Mouse (Mus musculus) olfactory bulb, adult 2 months (tissue): ENCODE data around the gene Cdh20. TPM values are rescaled to one million over a fixed set of nuclear protein-coding genes. Genes with fewer than 3 reads are reported as not detected.
"Not testable (repeated sequence)": the region's sequence is repeated elsewhere in the genome, so short reads cannot be mapped to it uniquely, and the experiment has no call there.

Experiments
- H3K27ac ChIP-seq: fragments of 200-500 bp; 2 replicates; pipeline ENCODE4 v1.5.1; 2012; ENCODE audit warnings: low read depth, low read length; ENCODE audit not compliant: insufficient read depth
- H3K4me1 ChIP-seq: fragments of 200-500 bp; 2 replicates; pipeline ENCODE4 v1.6.1; 2012; ENCODE audit warnings: low read length; ENCODE audit not compliant: control insufficient read depth, insufficient read depth
- H3K4me3 ChIP-seq: fragments of 200-500 bp; 2 replicates; pipeline ENCODE4 v1.5.1; 2012; ENCODE audit warnings: mild to moderate bottlenecking, low read depth, low read length, moderate library complexity; ENCODE audit not compliant: insufficient read depth
- CTCF ChIP-seq: fragments of 200-500 bp; IDR thresholded peaks from 2 replicates; pipeline ENCODE4 v1.5.1; 2012; ENCODE audit warnings: low read depth, mild to moderate bottlenecking, low read length, moderate library complexity; ENCODE audit not compliant: insufficient read depth
- POLR2A ChIP-seq: fragments of 200-500 bp; IDR thresholded peaks from 2 replicates; pipeline ENCODE4 v1.6.1; 2012; ENCODE audit warnings: mild to moderate bottlenecking, low read depth, low read length, moderate library complexity; ENCODE audit not compliant: insufficient read depth
- WGBS: fragments of 180-500 bp; shearing (Covaris S2); methylation state at CpG from one replicate; pipeline ENCODE4 v1.1.7; 2018; 5-methylcytosine and 5-hydroxymethylcytosine counted together
- polyA plus RNA-seq: library from polyadenylated mRNA; stranded (reverse); fragments of >200 nt; gene quantifications from 2 replicates; pipeline ENCODE4 v1.2.4, GENCODE M21; 2012; ENCODE audit warnings: low replicate concordance; ENCODE audit not compliant: missing spikeins, insufficient read depth, insufficient read length

Gene Cdh20
- polyA plus RNA-seq, 1 experiment, result not detected

DNA sequence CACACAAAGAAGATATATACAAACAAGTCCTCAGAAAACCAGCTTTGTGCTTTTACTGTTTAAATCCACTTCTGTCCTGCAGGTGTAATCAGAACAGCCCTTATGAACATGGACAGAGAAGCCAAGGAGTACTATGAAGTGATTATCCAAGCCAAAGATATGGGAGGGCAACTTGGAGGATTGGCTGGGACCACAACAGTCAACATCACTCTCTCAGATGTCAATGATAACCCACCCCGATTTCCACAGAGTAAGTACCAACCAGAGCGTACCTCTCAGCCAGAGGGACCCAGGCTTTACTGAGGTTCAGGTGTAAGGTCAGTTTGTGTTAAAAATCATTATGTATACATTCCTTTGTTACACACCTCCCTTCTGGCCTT, 176.8 kb downstream of the Cdh20 start:
- Histone ChIP-seq H3K4me3 (no peak overlapping the region), H3K27ac (no peak overlapping the region), H3K4me1 (no peaks in the 10 kb centered on the region)
- 93% methylated on average over 2 of the region's 2 CpGs for WGBS
- TF ChIP-seq CTCF, result no peak
- no peak for TF ChIP-seq POLR2A

DNA sequence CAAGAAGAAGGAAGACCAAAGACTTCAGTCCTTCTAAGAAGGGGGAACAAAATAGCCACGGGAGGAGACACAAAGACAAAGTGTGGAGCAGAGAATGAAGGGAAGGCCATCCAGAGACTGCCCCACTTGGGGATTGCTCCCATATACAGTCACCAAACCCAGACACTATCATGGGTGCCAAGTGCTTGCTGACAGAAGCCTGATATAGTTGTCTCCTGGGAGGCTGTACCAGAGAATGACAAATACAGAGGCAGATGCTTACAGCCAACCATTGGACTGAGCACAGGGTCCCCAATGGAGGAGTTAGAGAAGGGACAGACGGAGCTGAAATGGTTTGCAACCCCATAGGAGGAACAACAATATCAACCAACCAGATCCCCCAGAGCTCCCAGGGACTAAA, 181.3 kb downstream of the Cdh20 start:
- WGBS, result 90% methylated on average over 2 of the region's 2 CpGs
- H3K4me3 ChIP-seq, H3K4me1 ChIP-seq, H3K27ac ChIP-seq: not testable (repeated sequence)

DNA sequence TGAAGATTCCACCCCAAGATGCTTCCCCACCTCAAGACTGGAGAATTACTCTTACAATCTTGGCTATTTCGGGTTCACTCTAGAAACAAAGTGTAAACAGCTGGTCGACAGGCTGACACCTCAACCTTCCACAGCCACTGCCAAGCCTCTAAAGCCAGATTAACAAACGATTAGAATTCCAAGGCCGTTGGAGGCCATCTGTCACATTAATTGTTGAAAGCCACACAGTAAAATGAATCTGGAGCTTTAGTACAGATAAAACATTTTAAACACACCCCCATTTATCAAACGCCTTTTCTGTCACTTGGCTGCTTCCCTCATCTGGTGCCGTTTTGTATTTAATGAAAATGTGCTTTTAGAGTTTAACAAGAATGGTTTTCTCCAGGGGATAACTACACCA, 188.7 kb downstream of the Cdh20 start:
- WGBS, result 17% methylated on average over 6 of the region's 6 CpGs
- no peak for TF ChIP-seq POLR2A

DNA sequence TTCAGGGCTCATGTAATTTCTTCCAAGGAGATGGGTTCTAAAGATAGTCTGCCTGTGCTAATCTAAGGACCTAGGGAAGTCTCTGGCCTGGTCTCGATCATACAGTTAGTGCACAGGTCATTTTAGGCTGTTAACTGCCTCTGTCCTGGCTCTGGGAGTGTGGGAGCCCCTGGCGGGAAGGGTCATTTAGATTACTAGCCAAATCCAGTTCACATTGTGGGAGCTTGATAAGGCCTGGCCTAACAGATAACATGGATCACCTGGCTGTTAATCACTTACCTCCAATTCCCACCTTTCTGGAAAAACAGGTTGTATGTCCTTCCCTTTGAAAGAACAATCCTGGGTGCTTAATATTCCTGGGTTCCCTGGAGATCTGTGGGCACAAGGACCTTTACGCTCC, 193.3 kb downstream of the Cdh20 start:
- no peak overlapping the region for H3K4me3 ChIP-seq
- WGBS, result 84% methylated on average over 3 of the region's 3 CpGs
- TF ChIP-seq POLR2A, result no peak
- TF ChIP-seq CTCF, result no peak
- no peak overlapping the region for H3K27ac ChIP-seq
- no peaks in the 10 kb centered on the region for H3K4me1 ChIP-seq

More for the DNA sequence above, 188.7 kb downstream of the Cdh20 start:
- Histone ChIP-seq H3K27ac (no peak overlapping the region), H3K4me3 (no peak overlapping the region), H3K4me1 (no peaks in the 10 kb centered on the region)

DNA sequence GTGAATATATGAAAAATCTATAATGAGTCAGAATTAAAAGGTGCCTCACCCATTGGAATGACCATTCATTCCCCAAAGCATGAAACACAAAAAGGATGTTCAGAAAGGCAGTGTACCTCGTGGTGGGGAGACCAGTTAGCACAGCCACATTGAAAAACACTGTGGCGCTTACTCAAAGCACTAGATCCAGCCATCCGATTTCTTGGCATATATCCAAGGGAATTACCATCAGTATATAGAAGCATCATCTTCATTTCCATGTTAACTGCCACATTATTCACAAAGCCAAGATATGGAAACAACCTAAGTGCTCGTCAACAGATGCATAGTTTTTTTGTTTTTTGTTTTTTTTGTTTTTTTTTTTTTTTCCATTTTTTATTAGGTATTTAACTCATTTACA, 193.9 kb downstream of the Cdh20 start:
- TF ChIP-seq CTCF (no peak), POLR2A (no peak)

DNA sequence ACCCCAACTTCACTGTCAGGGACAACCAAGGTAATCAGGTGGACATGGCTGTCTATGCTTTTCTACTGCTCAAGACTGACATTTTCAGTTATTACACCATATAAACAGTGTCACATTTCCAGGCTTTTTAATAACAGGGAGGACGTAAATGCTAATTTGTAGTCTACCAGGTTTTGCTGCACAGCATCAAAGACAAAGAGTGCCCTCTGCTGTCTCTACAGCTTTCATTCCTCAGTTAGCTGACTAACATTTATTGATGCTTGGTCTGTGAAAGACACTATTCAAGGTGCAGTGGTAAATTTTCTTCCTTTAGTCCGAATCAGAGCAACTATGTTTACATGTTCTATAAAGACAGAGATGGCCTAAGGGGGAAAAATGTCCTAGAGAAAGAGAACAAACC, 210.7 kb downstream of the Cdh20 start:
- 33% methylated on average over 2 of the region's 2 CpGs for WGBS

More for the DNA sequence above, 193.9 kb downstream of the Cdh20 start:
- 64% methylated on average over 4 of the region's 4 CpGs for WGBS
- Histone ChIP-seq H3K4me3 (no peak overlapping the region), H3K27ac (no peak overlapping the region), H3K4me1 (no peaks in the 10 kb centered on the region)

DNA sequence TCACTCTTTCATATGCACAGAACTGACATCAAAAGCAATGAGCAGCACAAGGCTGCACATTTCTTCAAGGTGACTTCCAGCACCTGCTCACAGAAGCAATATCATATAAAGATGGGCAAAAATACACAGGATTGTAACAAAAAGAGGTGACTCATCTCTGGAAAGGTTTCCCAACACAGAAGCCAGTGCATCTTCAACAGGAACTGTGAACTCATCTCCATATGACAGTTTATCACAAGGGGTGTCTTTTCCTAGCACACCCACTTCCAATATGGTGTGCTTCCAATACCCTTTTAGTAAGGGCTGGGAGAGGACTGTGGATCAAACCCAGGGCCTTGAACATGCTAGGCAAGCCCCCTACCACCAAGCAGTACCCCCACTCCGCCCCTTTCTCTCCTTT, 211.9 kb downstream of the Cdh20 start:
- H3K4me3 ChIP-seq, result no peak overlapping the region
- 90% methylated on average over 1 of the region's 1 CpGs for WGBS
- TF ChIP-seq CTCF, result no peak
- no peak for TF ChIP-seq POLR2A
- no peaks in the 10 kb centered on the region for H3K4me1 ChIP-seq
- no peak overlapping the region for H3K27ac ChIP-seq

More for the DNA sequence above, 210.7 kb downstream of the Cdh20 start:
- Histone ChIP-seq H3K27ac (no peak overlapping the region), H3K4me3 (no peak overlapping the region), H3K4me1 (no peaks in the 10 kb centered on the region)
- TF ChIP-seq CTCF (no peak), POLR2A (no peak)

DNA sequence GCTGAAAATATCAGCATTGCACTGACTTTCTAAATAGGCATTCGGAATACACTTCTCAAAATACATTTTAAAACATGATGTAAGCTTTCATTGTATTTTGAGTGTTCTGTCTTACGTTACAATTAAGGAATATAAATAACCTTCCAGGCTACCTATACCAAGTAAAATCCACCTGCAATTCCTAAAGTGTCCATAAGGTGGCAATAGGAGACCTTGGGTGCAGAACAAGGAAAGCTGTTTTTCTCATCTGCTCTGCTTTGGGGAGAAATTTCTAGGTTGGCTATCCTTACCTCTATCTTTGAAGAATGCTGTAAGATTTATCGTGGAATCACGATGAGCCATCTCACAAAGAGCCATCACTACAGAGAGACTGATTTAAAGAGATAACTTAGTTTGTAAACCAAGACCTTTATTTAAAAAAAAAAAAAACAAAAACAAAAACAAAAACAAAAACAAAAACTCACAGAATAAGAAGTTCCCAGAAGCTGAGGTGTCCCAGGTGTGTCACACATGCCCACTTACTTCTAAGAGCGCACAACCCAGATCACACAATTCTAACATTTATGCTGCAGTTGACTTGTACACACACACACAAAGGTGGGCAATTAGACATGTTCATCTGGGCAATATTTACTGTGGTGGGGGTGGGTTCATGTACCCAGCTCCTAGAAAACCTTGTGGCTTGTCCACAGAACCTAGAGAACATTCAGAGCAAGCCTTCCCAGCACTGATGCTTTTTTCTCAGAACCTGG, 218.1 kb downstream of the Cdh20 start:
- H3K27ac ChIP-seq, result no peak overlapping the region
- no peak for TF ChIP-seq CTCF
- TF ChIP-seq POLR2A, result no peak
- H3K4me3 ChIP-seq, result no peak overlapping the region
- no peaks in the 10 kb centered on the region for H3K4me1 ChIP-seq
- WGBS, result 28% methylated on average over 5 of the region's 5 CpGs

DNA sequence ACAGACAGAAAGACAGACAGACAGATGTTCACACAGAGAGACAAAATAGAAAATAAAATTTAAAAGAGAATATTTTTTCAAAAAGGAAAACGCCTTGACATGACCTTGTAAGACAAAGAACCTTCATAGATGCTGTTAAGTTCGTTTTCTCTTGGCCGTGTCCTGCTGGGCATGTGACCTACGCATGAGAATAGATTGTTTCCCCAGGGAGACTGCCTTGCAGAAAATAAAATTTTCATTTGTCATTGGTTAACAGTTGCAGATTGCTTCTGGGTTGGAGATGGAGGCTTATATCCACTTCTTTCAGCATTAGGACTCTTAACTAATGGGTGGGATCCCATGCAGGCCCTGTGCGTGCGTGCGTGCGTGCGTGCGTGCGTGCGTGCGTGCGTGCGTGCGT, 219.2 kb downstream of the Cdh20 start:
- WGBS, result 88% methylated on average over 16 of the region's 16 CpGs
- no peak for TF ChIP-seq CTCF
- no peaks in the 10 kb centered on the region for H3K4me1 ChIP-seq
- no peak overlapping the region for H3K27ac ChIP-seq
- H3K4me3 ChIP-seq, result no peak overlapping the region

DNA sequence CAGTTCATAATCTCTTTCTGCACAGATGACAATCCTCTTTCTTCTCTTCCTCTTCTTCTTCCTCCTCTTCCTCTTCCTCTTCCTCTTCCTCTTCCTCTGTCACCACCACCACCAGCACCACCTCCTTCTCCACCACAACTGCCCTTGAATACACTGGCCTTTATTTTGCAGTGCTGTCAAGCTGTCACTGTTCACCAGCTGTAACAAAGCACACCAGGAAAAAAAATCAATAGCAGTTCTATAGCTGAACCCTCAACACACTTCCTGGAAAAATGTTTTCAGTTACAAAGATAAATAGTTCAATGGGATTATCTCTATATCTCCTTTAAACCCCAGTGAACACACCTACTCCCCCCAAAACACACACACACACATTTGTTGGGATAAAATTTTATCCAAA, 224.1 kb downstream of the Cdh20 start:
- TF ChIP-seq CTCF (no peak), POLR2A (no peak)
- Histone ChIP-seq H3K4me1 (no peaks in the 10 kb centered on the region), H3K27ac (no peak overlapping the region), H3K4me3 (no peak overlapping the region)
